Mouse (Mus musculus): Measurements from ENCODE around the gene Smok2b. TPM values are rescaled to one million over a fixed set of nuclear protein-coding genes. Genes with fewer than 3 reads are reported as not detected.
"Not testable (repeated sequence)": the region's sequence is repeated elsewhere in the genome, so short reads cannot be mapped to it uniquely, and the experiment has no call there.

Smok2b gene
- total RNA-seq, 1 experiment from 2014 or later, result not detected

- DNase-seq, result not testable (repeated sequence)
Measured at GRCm38 (mm10) chr17:13240807-13241727, 11.0 kb downstream of the Smok2b start.

- DNase-seq, result not testable (repeated sequence)
Measured at GRCm38 (mm10) chr17:13254786-13255185, 24.7 kb downstream of the Smok2b start.

Other genes starting within 250 kb of the Smok2b start
- gene Wtap, start 236.1 kb upstream of the Smok2b start, total RNA-seq (2021), result 58.1 and 63.8 TPM in 2 replicates
- 674 and 682 TPM in 2 replicates for gene Sod2, start 223.4 kb upstream of the Smok2b start, total RNA-seq (2021)
- gene Gpr31b, start 178.0 kb upstream of the Smok2b start, total RNA-seq (2021), result not detected in 2 replicates
- 0.30 and 0.45 TPM in 2 replicates for gene Tcp10b, start 169.2 kb upstream of the Smok2b start, total RNA-seq (2021)
- gene Unc93a, start 98.4 kb upstream of the Smok2b start, total RNA-seq (2021), result 0.26 TPM in 1 of 2 replicates, not detected in the other
- gene Smok2a, start 9.1 kb upstream of the Smok2b start, total RNA-seq (2021), result not detected in 2 replicates
- not detected in 2 replicates for gene Tcp10c, start 124.3 kb downstream of the Smok2b start, total RNA-seq (2021)